In genomic region chr17:24644875-24645721, GRCm38 (mm10) we compare ENCODE assay signal across 8 mouse cellular contexts. TPM values are rescaled to one million over a fixed set of nuclear protein-coding genes. Genes with fewer than 3 reads are reported as not detected.
DNase-seq lines count a peak whose midpoint lies in the region; ATAC-seq and TF ChIP-seq lines count a peak whose summit lies in the region.

No protein-coding gene starts in this region.

- no peak for TF ChIP-seq CTCF in intestine, postnatal 0 days (IDR thresholded peaks at IDR 0.05; ENCODE audit: low read depth)

- no peaks in the 10 kb centered on the region for H3K36me3 ChIP-seq in forebrain, embryonic 12.5 days (replicated peaks)
- no peaks in the 10 kb centered on the region for H3K36me3 ChIP-seq in forebrain, embryonic 13.5 days (ENCODE audit: poor library complexity, severe bottlenecking)
- peaks cover 16% of the 10 kb centered on the region; the same call in 1 of the 2 replicates for H3K36me3 ChIP-seq in embryonic facial prominence, embryonic 15.5 days
- H3K36me3 ChIP-seq in intestine, postnatal 0 days (ENCODE audit: control insufficient read depth, insufficient read depth), result peaks cover 14% of the 10 kb centered on the region; the same call in 1 of the 2 replicates

- peaks cover 8% of the 10 kb centered on the region for H3K4me1 ChIP-seq in forebrain, embryonic 12.5 days
- H3K4me1 ChIP-seq in forebrain, embryonic 13.5 days, result peaks cover 9% of the 10 kb centered on the region
- peaks cover 50% of the 10 kb centered on the region for H3K4me1 ChIP-seq in embryonic facial prominence, embryonic 15.5 days
- 0 out of 2 replicates have a peak, but pooled peaks cover 4% of the 10 kb centered on the region for H3K4me1 ChIP-seq in intestine, postnatal 0 days (replicated peaks; ENCODE audit: control insufficient read depth, insufficient read depth, low read length)

- H3K4me3 ChIP-seq in forebrain, embryonic 12.5 days (replicated peaks), result no peak overlapping the region
- no peak overlapping the region for H3K4me3 ChIP-seq in forebrain, embryonic 13.5 days
- H3K4me3 ChIP-seq in embryonic facial prominence, embryonic 15.5 days (replicated peaks), result no peak overlapping the region
- H3K4me3 ChIP-seq in intestine, postnatal 0 days (ENCODE audit: low read depth, low read length), result no peak overlapping the region

- H3K4me2 ChIP-seq in forebrain, embryonic 12.5 days, result no peak overlapping the region
- no peak overlapping the region for H3K4me2 ChIP-seq in forebrain, embryonic 13.5 days
- no peak overlapping the region for H3K4me2 ChIP-seq in embryonic facial prominence, embryonic 15.5 days (replicated peaks)
- H3K4me2 ChIP-seq in intestine, postnatal 0 days (replicated peaks; ENCODE audit: low read depth), result peak overlapping the region; percentile 32; the same call in 1 of the 2 replicates

- 80% methylated on average over 9 of the region's 9 CpGs for WGBS in forebrain, embryonic 12.5 days
- 83% methylated on average over 9 of the region's 9 CpGs for WGBS in forebrain, embryonic 13.5 days
- WGBS in embryonic facial prominence, embryonic 15.5 days, result 78% methylated on average over 9 of the region's 9 CpGs
- WGBS in intestine, postnatal 0 days, result 70% methylated on average over 9 of the region's 9 CpGs

- no peak for ATAC-seq in forebrain, embryonic 12.5 days (ENCODE audit: low FRiP score)
- ATAC-seq in forebrain, embryonic 13.5 days, result no peak
- ATAC-seq in embryonic facial prominence, embryonic 15.5 days (ENCODE audit: insufficient number of reproducible peaks, low FRiP score, low TSS enrichment, low read depth), result no peak
- no peak for ATAC-seq in intestine, postnatal 0 days

- H3K9me3 ChIP-seq in forebrain, embryonic 12.5 days, result no peaks in the 10 kb centered on the region
- no peaks in the 10 kb centered on the region for H3K9me3 ChIP-seq in forebrain, embryonic 13.5 days (replicated peaks)
- H3K9me3 ChIP-seq in embryonic facial prominence, embryonic 15.5 days (replicated peaks), result no peaks in the 10 kb centered on the region
- no peaks in the 10 kb centered on the region for H3K9me3 ChIP-seq in intestine, postnatal 0 days (ENCODE audit: control insufficient read depth)

- DNase-seq in lung, adult 18-20 months, result peak; percentile 74 to 85
- no peak for DNase-seq in urinary bladder, postnatal 36 days (ENCODE audit: low spot score in 2 of 2)
- no peak for DNase-seq in frontal cortex, postnatal 36 days (ENCODE audit: low spot score in 2 of 2)
- no peak for DNase-seq in thymus, postnatal 0 days (ENCODE audit: low spot score)

- no peak overlapping the region for H3K9ac ChIP-seq in forebrain, embryonic 12.5 days
- H3K9ac ChIP-seq in forebrain, embryonic 13.5 days, result no peak overlapping the region; the same call in 1 of the 2 replicates
- no peak overlapping the region for H3K9ac ChIP-seq in embryonic facial prominence, embryonic 15.5 days
- no peak overlapping the region for H3K9ac ChIP-seq in intestine, postnatal 0 days (ENCODE audit: low read depth, low read length)

- peaks cover 20% of the 10 kb centered on the region for H3K27me3 ChIP-seq in forebrain, embryonic 12.5 days
- peaks cover 19% of the 10 kb centered on the region for H3K27me3 ChIP-seq in forebrain, embryonic 13.5 days
- no peaks in the 10 kb centered on the region for H3K27me3 ChIP-seq in embryonic facial prominence, embryonic 15.5 days
- no peaks in the 10 kb centered on the region for H3K27me3 ChIP-seq in intestine, postnatal 0 days (replicated peaks; ENCODE audit: control insufficient read depth, insufficient read depth, low read length)

- 0 out of 2 replicates have a peak overlapping the region, but pooled peaks have one; percentile 21 for H3K27ac ChIP-seq in forebrain, embryonic 12.5 days
- H3K27ac ChIP-seq in forebrain, embryonic 13.5 days, result no peak overlapping the region
- H3K27ac ChIP-seq in embryonic facial prominence, embryonic 15.5 days (replicated peaks), result peak overlapping the region; percentile 73
- peak overlapping the region; percentile 75 for H3K27ac ChIP-seq in intestine, postnatal 0 days (ENCODE audit: low read depth, low read length)

RNA-seq across cellular contexts. Expression of gene Slc9a3r2, which starts 5.0 kb away (rescaled TPM):
- 18.3 and 21.9 TPM in 2 replicates for polyA plus RNA-seq in forebrain, embryonic 12.5 days (2016; fragmentation: Nextera tagmentation; extraction: Ambion mirVana)
- polyA plus RNA-seq in forebrain, embryonic 13.5 days (2015; fragmentation: Nextera tagmentation; extraction: Ambion mirVana), result 15.0 and 16.0 TPM in 2 replicates
- 64.4 and 65.9 TPM in 2 replicates for polyA plus RNA-seq in embryonic facial prominence, embryonic 15.5 days (2015; fragmentation: Nextera tagmentation; extraction: Ambion mirVana)
- polyA plus RNA-seq in intestine, postnatal 0 days (2015; fragmentation: Nextera tagmentation; extraction: Ambion mirVana), result 26.5 and 30.1 TPM in 2 replicates
- polyA plus RNA-seq in thymus, postnatal 0 days (2015; fragmentation: Nextera tagmentation; extraction: Ambion mirVana), result 11.3 and 11.9 TPM in 2 replicates

RNA-seq across cellular contexts. Expression of gene Nthl1, which starts 12.6 kb away (rescaled TPM):
- 14.5 and 18.8 TPM in 2 replicates for polyA plus RNA-seq in forebrain, embryonic 12.5 days (2016; fragmentation: Nextera tagmentation; extraction: Ambion mirVana)
- 13.8 and 15.3 TPM in 2 replicates for polyA plus RNA-seq in forebrain, embryonic 13.5 days (2015; fragmentation: Nextera tagmentation; extraction: Ambion mirVana)
- polyA plus RNA-seq in embryonic facial prominence, embryonic 15.5 days (2015; fragmentation: Nextera tagmentation; extraction: Ambion mirVana), result 22.2 and 25.3 TPM in 2 replicates
- 5.0 and 5.5 TPM in 2 replicates for polyA plus RNA-seq in intestine, postnatal 0 days (2015; fragmentation: Nextera tagmentation; extraction: Ambion mirVana)
- 8.2 and 10.4 TPM in 2 replicates for polyA plus RNA-seq in thymus, postnatal 0 days (2015; fragmentation: Nextera tagmentation; extraction: Ambion mirVana)

RNA-seq across cellular contexts. Expression of gene Tsc2, which starts 12.7 kb away (rescaled TPM):
- polyA plus RNA-seq in forebrain, embryonic 12.5 days (2016; fragmentation: Nextera tagmentation; extraction: Ambion mirVana), result 78.4 and 89.3 TPM in 2 replicates
- polyA plus RNA-seq in forebrain, embryonic 13.5 days (2015; fragmentation: Nextera tagmentation; extraction: Ambion mirVana), result 60.5 and 75.1 TPM in 2 replicates
- polyA plus RNA-seq in embryonic facial prominence, embryonic 15.5 days (2015; fragmentation: Nextera tagmentation; extraction: Ambion mirVana), result 57.8 and 64.4 TPM in 2 replicates
- 24.7 and 25.8 TPM in 2 replicates for polyA plus RNA-seq in intestine, postnatal 0 days (2015; fragmentation: Nextera tagmentation; extraction: Ambion mirVana)
- polyA plus RNA-seq in thymus, postnatal 0 days (2015; fragmentation: Nextera tagmentation; extraction: Ambion mirVana), result 25.0 and 26.0 TPM in 2 replicates

RNA-seq across cellular contexts. Expression of gene Npw, which starts 13.2 kb away (rescaled TPM):
- not detected in 2 replicates for polyA plus RNA-seq in forebrain, embryonic 12.5 days (2016; fragmentation: Nextera tagmentation; extraction: Ambion mirVana)
- polyA plus RNA-seq in forebrain, embryonic 13.5 days (2015; fragmentation: Nextera tagmentation; extraction: Ambion mirVana), result not detected in 2 replicates
- 0.36 and 0.56 TPM in 2 replicates for polyA plus RNA-seq in embryonic facial prominence, embryonic 15.5 days (2015; fragmentation: Nextera tagmentation; extraction: Ambion mirVana)
- 0.20 TPM in 1 of 2 replicates, not detected in the other for polyA plus RNA-seq in intestine, postnatal 0 days (2015; fragmentation: Nextera tagmentation; extraction: Ambion mirVana)
- 0.21 TPM in 1 of 2 replicates, not detected in the other for polyA plus RNA-seq in thymus, postnatal 0 days (2015; fragmentation: Nextera tagmentation; extraction: Ambion mirVana)

RNA-seq across cellular contexts. Expression of gene Zfp598, which starts 24.4 kb away (rescaled TPM):
- polyA plus RNA-seq in forebrain, embryonic 12.5 days (2016; fragmentation: Nextera tagmentation; extraction: Ambion mirVana), result 25.5 and 26.9 TPM in 2 replicates
- 14.9 and 16.2 TPM in 2 replicates for polyA plus RNA-seq in forebrain, embryonic 13.5 days (2015; fragmentation: Nextera tagmentation; extraction: Ambion mirVana)
- 23.8 and 26.8 TPM in 2 replicates for polyA plus RNA-seq in embryonic facial prominence, embryonic 15.5 days (2015; fragmentation: Nextera tagmentation; extraction: Ambion mirVana)
- polyA plus RNA-seq in intestine, postnatal 0 days (2015; fragmentation: Nextera tagmentation; extraction: Ambion mirVana), result 13.4 and 13.5 TPM in 2 replicates
- 11.6 and 14.5 TPM in 2 replicates for polyA plus RNA-seq in thymus, postnatal 0 days (2015; fragmentation: Nextera tagmentation; extraction: Ambion mirVana)

Comparison
In these comparisons a context has a peak if more than half of its experiments do, and no peak if none do; other contexts are left out.
1. DNase-seq: peak in lung, adult 18-20 months (2 of 2); none in urinary bladder, postnatal 36 days (0 of 2), frontal cortex, postnatal 36 days (0 of 2) and thymus, postnatal 0 days (single experiment).